Mouse (Mus musculus) urinary bladder, postnatal 4 days (tissue): ENCODE measurements at regions not wholly inside any gene's neighbourhood (a gene's known extent, or its start where the extent isn't known, plus 50 kb on each side); places are given as distances from the start of the nearest gene placed in this dataset.
A peak's percentile ranks its signal among the peaks of the same experiment; 100 is the strongest.

Source experiments
- DNase-seq, 2 experiments: peaks; one replicate each; pipeline ENCODE4 v3.0.0; 2021 to 2022; ENCODE audit warnings: low spot score in 2 of 2

DNA sequence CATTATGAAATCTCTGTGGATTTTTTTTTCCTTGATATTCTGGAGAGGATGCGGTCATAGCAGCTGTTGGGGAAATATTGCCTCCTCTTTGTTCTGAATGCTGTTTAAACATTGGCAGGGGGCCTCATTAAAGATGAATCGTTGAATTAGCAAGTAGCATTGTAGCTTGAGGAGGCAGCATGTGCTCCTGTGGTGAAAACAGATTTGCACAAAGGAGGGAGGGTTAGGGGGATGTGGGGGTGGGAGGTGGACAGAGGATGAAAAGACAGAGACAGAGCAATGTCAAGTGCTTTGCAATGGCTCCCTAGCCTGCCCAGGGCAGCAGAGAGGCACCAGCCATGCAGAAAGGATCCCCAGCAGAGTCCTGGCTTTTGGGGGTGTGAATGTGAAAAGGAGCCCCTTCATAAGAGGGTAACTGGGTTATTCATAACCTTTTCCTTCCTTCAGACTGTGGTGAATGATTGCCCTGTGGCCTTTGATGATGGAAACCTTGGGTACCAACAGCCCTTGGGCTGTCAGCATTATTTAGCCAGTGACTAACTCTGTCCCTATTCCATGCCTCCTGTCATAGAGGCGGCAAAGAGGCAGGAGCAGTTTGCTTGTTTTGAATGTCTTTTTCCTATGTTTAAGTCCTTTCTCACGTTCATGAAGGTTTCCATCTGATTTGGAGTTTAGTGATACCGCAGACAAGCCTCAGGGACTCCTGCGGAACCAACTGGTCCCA lies 1541.6 kb upstream of the Gulo start:
- no peak for DNase-seq

DNA sequence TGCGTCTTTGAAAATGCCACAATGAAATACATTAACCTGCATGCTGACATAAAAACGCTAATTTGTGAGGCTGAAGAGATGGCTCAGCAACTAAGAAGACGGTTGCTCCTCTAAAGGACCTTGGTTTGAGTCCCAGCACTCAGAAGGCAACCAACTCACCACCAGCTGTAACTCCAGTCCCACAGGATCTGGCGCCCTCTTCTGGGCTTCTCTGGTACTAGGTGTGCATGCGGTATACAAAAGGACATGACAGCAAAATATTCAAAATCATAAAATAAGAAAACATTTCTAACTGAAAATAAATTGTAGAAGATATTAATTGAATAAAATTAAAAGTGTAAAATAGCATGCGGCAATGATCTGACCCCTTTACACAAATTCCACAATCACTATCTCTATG lies 1539.7 kb upstream of the Gulo start:
- no peak for DNase-seq

DNA sequence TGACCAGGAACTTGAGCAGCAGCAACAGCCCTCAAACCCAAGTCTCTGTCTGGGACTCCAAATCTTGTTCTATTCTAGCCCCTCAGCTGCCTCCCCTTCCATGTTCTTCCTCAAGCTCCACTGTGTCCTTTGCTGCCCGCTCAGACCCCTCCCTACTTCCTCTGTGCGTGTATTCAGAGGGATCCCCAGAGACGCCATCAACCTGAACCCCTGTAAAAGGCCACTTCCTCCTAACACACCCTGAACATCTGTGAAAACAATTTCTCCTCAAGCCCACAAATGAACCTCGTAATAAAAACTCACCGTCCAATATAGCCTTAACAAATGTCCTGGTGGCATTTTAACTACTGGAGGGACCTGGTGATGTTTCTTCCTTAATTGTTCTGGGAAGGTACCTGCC lies 1536.0 kb upstream of the Gulo start:
- DNase-seq = no peak

DNA sequence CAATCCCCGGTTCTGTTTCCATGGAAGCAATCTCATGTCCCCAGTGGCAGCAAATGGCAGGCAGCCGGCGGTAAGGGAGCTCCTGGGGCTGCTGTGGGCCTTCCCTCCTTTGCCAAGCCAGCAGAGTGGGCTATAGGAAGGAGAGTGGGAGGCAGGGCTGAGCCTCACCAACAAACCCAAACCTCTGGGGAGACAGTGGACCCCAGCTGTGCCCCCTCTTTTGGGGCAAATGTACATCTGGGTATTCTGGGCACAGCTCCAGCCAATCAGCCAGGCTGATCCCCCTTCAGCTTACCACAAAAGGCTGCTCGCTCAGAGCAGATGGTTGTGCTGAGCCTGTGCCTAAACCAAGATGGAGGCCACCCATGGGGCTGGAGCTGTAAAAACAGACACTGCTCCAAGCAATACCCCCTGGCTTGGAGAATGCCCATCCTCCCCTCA lies 1532.3 kb upstream of the Gulo start:
- no peak for DNase-seq

DNA sequence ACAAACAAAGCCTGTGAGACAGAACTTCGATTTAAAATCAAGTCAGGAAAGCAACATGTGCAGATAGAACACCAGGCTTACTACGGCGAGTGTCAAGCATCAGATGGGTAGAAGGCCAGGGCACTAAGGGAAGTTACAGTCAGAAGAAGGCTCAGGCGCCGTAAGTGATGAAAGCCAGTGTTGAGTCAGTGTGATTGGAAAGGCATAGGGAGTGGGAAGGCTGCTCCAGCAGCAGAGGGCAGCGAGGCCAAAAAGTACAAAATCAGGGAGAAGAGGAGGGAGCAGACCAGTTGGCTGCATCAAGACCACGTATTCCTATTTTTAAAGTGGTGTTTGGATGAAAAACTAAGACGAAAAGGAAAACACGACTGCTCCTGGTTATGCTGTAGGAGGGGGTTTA lies 1529.7 kb upstream of the Gulo start:
- no peak for DNase-seq

DNA sequence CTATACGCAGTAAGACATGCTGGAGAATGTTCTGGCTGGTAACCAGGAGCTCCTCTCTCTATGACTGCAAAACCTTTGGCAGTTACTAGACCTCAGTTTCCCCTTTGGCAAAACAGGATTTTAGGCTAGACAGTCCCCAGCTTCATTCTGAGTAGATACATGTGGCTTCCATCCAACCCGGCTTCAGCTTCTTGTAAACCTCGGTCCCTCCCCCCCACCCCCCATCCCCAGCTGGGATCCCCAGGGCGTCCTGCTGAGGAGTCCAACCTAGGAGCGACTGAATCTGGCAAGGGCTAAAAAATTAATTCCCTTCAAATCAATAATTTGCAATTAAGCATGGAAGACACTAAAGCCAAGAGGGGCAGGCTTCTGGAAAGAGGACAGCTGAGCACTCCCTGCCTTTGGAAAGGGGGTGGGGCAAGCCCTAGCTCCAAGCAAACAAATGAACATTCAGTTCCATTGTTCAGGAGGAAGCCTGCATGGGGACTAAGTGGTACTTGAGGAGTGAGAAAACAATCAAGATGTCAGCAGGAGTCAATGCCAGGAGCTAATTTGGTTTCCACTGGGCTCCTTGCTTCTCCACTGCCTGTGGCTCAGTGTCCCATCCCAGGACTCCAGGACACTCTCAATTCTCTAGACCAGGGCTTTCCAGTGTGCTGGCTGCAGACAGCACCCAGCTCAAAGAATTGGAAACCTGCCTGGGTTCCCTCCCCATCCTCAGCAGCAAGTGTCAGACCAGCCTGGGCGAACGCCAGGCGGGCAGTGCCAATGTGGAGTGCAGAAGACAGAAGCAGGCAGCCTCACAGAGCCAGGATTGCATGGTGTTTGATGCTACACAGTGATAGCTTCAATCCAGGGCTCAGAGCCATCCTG lies 1528.0 kb upstream of the Gulo start:
- no peak for DNase-seq

DNA sequence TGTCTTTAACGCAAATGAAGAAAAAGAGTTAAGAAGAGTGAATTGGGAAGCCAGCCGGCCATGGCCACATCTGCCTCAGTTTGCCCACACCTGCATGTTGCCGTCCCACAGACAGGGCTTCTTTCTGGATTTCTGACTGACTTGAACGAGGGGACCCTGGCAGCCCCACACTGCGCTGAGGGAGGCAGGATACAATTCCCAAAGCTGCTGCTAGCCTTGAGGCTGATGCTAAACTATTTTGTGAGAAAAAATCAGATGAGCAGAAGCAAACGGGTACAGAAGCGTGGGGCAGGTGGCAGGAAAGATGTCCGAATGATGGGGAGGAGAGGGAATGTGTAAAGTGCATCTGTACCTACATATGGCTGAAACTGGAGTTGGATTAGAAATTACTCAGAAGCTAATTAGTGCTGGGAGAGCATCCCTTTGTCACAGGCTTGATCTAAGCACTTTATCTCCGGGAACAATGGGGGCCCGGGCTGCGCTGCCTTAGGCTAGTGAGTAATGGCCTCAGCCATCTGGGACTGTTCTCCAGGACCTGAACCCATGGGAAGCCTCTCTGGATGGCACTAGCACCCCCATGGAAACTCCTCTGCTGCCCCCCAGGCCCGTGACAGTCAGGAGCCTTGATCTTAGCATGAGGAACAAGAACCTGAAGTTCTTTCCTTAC lies 1497.9 kb upstream of the Gulo start:
- no peak for DNase-seq

DNA sequence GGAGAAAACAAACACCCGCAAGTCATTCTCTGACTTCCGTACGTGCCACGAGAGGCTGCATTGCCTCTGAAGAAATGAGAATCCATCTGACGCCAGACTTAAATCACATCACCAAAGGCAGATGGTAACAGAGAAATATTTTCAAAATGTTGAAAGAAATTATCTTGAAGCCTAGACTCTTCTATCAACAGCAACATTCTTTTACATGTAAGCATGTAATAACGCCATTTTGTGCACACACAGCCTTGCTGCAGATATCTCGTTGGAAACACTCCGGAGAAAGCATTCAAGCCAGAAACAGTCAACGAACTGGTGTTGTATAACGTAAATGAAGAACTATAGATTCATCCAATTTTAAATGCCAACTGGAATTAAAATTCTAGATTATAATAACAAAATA lies 1483.1 kb upstream of the Gulo start:
- no peak for DNase-seq

DNA sequence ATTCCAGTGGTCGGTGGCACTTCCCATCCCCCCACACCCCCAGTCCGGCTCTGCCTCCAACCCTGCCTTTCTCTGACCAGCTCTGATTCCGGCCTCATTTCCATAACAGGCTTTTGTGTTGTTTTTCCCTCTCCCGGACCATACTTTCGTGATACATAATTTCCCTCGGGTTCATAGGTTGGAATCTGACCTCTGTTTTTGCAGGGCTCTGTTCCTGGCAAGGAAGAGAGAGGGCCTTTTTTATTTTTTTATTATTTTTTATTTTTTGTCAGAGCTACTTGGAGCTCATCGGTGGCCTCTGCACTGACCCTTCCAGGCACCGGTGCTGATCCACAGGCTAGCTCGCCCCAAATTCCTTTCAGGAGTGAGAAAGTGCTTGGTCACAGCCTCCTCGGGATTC lies 1477.7 kb upstream of the Gulo start:
- no peak for DNase-seq

DNA sequence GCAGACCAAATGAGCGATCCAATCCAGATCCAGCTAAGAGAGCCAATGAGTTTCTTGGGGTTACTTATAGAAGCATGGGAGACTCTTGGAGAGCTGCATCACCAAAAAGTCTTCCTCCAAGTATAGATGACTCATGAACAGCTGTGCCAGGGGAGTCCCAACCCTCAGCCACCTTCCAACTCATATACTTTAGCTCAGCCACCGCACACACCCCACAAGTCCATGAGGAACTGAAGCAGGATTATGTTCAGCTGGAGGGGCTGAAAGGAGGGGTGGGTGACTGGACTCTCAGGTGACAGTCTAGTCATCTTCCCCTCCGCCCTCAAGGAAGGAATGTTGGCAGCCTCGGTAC lies 1476.4 kb upstream of the Gulo start:
- DNase-seq = peak in 1 of 2 experiments; percentile 54

DNA sequence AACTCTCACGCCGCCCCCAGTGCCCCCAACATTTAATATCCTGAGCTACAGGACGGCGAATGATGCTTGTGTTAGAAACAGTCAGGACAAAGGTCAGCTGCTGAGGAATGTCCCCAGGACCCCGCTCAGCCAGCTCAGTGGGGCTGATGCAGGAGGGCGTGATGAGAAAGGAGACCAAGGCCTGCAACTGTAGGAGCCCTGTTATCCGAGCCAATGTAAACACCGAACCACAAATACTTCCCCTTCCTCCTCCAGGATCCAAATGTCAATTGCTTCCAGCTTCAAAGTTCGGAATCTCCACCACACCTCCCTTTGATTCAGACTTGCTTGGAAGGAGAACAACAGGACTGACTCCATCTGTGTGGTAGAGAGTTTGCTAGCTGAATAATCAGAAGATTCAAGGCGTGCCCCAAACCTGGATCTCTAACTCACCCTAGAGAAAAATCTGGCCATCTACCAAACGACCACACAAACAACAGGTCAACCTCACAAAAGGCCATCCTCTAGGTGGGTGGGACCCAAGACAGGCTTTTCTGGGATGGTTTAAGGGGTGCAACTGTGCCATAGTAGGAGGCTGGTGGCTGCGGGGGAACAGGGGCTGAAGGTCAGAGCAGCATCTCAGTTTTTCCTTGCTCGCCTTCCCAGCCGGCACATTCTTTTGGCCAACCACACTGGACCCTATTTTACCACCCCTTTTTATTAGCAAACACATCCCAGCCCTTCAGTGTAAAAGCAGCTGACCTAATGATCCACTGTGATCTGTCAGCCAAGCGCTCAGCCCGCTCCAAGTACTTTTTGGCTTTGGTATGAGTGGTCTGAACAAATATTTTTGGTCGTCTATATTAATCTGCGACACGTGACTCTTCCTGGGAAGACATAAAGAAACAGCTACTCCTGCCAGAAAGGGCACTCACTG lies 1475.8 kb upstream of the Gulo start:
- peak in 1 of 2 experiments; percentile 50 for DNase-seq
